Mouse (Mus musculus): ENCODE results near the gene Ubxn11.

Gene Ubxn11

GRCm38 (mm10) chr4:134118126-134118800 lies 15.9 kb downstream of the Ubxn11 start:
- in situ Hi-C loops (cut with MseI, MboI): no loop called here

GRCm38 (mm10) chr4:134119042-134119441 lies 16.7 kb downstream of the Ubxn11 start:
- in situ Hi-C loops (cut with MseI, MboI): no loop called here

DNA sequence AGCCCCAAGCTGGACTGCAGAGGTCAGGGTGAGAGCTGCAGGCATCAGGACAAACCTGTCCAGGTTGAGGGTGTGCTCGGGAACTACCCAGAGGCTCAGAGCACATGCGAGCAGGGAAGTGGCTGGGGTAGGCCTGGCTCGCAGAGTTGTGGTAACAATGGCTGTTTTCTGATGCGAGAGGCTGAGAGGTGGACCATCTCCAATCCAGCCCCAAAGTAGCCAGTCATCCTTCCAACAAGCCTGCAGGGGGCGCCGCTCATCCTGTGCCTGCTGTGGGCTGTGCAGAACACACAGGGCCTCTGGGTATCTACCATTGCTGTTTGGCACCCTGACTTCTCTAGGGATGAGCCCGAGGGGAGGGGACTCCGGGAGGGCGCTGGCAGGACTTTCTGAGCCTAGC lies 17.3 kb downstream of the Ubxn11 start:
- in situ Hi-C loops (cut with MseI, MboI): no loop called here

GRCm38 (mm10) chr4:134120192-134120805 lies 17.9 kb downstream of the Ubxn11 start:
- in situ Hi-C loops (cut with MseI, MboI): no loop called here

DNA sequence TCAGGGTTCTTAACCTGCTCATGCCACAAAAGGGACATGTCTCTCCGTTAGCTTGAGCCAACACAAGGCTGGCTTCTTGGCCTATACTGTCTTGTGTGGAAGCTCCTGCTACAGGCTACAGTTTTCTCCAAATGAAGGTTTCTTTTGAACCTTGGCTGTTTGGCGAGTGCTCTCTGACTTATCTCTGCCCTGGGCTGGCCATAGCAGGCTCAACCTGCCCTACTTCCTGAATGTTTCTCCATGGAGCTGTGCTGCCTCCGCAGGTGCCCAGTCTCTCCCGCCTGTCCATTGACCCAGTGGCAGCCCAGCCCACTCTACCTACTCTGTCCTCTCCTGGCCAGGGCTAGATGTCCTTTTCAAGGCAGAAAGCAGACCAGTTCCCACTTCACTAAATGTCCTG lies 18.5 kb downstream of the Ubxn11 start:
- in situ Hi-C loops (cut with MseI, MboI): no loop called here

GRCm38 (mm10) chr4:134121571-134121970 lies 19.2 kb downstream of the Ubxn11 start:
- in situ Hi-C loops (cut with MseI, MboI): no loop called here

DNA sequence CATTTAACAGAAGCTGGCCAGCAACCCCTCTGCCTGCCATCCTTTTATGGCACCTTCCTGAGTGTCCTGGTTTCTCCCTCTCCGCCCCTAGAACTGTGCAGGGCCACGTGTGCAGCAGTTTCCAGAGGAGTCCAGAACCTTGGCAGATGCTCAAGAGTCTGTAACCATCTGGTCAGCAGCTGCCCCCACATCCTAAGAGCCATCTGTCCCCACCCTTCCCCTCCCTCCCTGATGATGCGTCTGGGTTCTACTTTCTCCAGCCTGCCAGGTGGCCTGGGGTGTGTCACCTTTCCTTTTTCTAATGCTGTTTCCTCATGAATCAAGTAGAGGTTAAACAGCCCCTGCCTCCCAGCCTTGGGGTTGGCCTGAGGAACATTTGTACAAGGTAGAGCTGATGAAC lies 19.9 kb downstream of the Ubxn11 start:
- in situ Hi-C loops (cut with MseI, MboI): no loop called here

- in situ Hi-C loops (cut with MseI, MboI): no loop called here
Measured at GRCm38 (mm10) chr4:134123147-134123546, 20.8 kb downstream of the Ubxn11 start.

DNA sequence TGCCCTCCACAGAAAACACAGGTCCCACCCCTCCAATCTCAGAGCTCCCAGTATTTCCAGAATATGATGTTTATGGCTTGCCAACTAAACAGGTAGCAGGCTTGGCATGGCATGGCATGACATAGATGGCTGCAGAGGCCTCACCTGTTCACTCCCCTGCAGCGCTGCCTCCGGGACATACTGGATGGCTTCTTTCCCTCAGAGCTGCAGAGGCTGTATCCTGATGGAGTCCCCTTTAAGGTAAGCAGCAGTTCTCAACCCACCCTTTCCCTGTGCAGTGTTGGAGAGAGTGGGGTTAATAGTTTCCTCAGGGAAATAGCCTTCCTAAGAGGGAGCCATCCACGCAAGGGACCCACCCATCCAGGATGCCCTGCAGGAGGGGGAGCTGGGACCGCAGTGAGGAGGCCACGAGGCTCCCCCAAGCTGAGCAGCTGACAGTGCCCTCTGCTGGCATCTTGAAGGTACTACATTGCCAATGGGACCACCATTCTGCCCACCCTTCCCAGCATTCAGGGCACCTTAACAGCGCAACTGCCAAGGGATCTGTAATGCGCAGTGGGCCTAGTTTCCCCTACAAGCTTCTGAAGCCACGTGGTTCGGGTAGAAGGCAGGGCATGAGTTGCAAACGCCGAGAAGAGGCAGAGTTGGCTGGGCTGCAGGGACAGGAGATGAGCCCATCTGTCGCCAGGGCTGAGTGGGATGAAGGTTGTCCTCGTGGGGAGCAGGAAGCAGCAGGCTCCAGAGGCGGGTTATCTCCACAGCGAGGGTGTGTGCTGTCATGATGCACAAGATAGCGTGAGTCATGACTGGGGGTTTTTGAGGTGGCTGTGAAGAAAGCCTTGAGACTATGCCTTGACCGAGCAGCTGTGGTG lies 21.5 kb downstream of the Ubxn11 start:
- in situ Hi-C loops (cut with MseI, MboI): no loop called here

DNA sequence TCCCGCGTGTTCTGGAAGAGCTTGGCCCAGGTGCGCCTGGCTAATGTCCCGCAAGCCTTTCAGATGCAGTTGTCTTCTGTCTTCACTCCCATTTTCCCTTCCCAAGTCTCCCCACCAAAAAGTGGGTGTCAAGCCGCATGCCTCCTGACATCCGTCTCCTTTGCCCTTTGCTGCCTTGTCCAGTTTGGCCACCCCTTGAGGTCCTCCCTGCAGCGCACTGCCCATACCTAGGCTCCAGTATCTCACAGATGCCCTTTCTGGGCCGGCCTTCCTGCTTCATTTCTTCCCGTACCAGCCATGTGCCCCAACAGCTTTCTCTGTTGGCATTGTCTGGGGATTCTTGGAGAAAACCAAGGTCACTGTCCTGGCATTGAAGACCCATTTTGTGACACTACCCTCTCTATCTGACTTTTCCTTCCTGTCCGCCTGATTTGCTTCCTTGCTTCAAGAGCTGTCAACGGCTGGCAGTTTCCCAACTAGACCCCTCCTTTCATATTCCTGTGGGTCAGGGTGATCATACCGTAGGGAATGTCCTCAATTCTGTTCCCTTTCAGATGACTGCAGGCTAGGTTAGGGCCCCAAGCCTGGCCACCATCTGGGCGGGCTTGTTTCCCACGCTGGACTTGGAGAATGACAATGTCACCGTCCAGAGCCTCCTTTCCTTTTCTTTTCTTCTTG lies 23.2 kb downstream of the Ubxn11 start:
- in situ Hi-C loops (cut with MseI, MboI): loop anchor here in 1 of 2 experiments (5.0 kb wide), 1 partner anchor 33 kb away; no protein-coding TSS in a partner anchor

DNA sequence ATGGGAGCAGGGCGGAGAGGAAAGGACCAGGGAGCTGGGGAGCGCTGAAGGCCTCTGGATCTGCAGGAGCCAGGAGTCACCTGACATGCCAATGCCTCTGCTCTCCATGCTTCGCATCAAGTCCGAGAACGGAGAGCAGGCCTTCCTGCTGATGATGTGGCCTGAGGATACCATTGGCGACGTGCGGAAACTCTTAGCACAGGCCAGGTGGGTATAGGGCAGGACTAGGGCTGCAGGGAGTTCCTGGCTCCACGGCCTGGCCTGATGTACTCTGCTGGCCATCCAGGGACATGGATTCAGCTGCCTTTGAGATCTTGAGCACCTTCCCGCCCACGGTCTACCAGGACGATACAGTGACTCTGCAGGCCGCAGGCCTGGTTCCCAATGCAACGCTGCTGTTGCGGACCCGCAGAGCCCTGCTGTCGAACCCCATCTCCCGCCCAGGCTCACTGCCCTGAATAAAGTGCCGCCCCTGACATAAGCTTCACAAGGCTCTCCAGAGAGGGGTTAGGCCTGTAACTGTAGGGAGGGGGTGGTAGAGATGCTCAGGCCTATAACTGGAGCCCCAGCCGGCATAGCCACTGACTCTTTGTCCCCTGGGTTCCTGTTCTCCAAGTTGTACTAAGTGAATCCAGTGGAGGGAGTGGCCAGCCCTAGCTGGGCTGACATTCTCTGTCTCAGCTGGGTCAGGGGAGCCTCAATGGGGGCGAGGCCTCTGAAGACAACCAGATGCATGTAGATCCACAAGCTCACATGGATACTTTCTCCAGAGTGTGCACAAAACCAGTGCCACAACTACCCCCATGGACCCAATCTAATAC lies 24.1 kb downstream of the Ubxn11 start:
- in situ Hi-C loops (cut with MseI, MboI): loop anchor here in 1 of 2 experiments (5.0 kb wide), 1 partner anchor 34 kb away; no protein-coding TSS in a partner anchor

DNA sequence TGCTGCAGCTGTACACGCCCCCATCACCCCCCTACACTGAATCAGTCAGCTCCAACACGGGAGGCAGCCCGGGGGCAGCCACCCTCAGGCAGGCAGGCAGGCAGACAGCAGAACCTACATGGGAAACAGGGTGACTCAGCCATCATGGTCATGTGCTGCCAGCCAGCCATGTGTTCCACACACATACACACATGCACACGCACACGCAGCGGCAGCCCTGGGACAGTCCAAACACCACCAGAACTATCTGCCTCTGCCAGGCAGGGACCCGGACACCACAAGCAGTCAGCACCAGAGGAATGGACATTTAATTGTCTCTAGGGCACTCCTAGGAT lies 24.7 kb downstream of the Ubxn11 start:
- in situ Hi-C loops (cut with MseI, MboI): loop anchor here in 1 of 2 experiments (5.0 kb wide), 1 partner anchor 35 kb away; no protein-coding TSS in a partner anchor

DNA sequence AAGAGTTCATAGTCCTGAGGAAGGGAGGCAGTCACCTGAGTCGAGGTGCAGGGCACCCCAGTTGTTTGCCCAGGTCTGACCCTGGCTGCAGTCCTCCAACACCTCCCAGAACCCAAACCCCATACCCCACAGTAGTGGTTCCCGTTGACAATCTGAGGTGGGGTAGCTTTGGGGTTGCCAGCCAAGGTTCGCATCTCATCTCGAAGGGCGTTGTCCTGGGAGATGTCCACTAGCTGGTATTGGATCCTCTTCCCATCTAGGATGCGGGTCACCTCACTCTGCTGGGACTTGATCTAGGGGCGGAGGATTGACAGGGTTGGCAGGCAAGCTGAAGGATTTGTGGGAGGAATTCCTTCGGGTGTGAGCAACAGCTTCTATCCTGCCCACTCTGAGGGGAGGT lies 25.4 kb downstream of the Ubxn11 start:
- in situ Hi-C loops (cut with MseI, MboI): loop anchor here in 1 of 2 experiments (5.0 kb wide), 1 partner anchor 35 kb away; no protein-coding TSS in a partner anchor

- in situ Hi-C loops (cut with MseI, MboI): loop anchor here in 1 of 2 experiments (5.0 kb wide), 1 partner anchor 36 kb away; no protein-coding TSS in a partner anchor
Measured at GRCm38 (mm10) chr4:134128221-134128982, 26.0 kb downstream of the Ubxn11 start, which contains the start of gene Sh3bgrl3. Gene Sh3bgrl3 (minus strand): TSS chr4:134128789.

GRCm38 (mm10) chr4:134128983-134129362 lies 26.6 kb downstream of the Ubxn11 start:
- in situ Hi-C loops (cut with MseI, MboI): loop anchor here in 1 of 2 experiments (5.0 kb wide), 1 partner anchor 37 kb away; no protein-coding TSS in a partner anchor

DNA sequence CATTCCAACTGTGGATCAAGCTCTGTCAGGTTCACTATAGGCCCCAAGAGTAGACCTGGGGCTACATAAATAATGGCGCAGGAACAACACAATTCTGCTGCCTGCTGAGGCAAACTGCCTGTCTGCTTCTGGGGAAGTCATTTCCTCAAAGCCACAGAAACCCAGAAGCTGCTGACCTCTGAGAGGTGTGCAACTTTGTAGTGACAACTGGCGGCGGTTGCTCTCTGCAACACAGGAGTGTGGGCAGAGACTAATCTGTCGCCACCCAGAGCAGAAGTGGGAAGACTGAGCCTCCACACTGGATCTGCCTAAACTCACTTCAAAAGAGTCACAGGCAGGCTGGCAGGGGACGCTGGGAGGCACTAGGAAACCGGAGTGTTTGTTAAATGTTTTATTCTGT lies 27.1 kb downstream of the Ubxn11 start:
- in situ Hi-C loops (cut with MseI, MboI): loop anchor here in 1 of 2 experiments (5.0 kb wide), 1 partner anchor 37 kb away; no protein-coding TSS in a partner anchor

DNA sequence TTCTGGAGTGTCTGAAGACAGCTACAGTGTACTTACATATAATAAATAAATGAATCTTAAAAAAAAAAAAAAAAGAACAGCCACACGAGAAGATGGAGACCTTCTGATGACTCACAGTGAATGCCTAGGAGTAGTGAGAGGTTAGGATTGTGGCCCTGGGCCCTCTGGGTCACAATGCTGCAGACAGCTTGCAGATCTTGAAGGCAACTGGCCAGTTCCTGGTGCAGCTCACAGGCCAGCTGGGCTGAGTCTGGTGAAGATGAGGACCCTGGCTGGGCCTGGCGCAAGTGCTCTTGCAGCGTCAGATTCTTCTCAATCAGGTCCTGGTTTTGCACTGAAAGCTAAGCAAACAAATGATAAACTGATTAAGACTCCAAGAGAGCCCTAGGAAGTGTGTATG lies 29.7 kb downstream of the Ubxn11 start:
- in situ Hi-C loops (cut with MseI, MboI): loop anchor here in 1 of 2 experiments (5.0 kb wide), 1 partner anchor 40 kb away; no protein-coding TSS in a partner anchor

GRCm38 (mm10) chr4:134132519-134133095 lies 30.2 kb downstream of the Ubxn11 start:
- in situ Hi-C loops (cut with MseI, MboI): loop anchor here in 1 of 2 experiments (5.0 kb wide), 1 partner anchor 40 kb away; no protein-coding TSS in a partner anchor

- in situ Hi-C loops (cut with MseI, MboI): no loop called here
Measured at GRCm38 (mm10) chr4:134136280-134136926, 34.0 kb downstream of the Ubxn11 start.

Data from mouse trophoblast stem cell (cell line).